ENCODE assay signal across 29 mouse cellular contexts in genomic region chr19:3539456-3539855, GRCm38 (mm10). TPM values are rescaled to one million over a fixed set of nuclear protein-coding genes. Genes with fewer than 3 reads are reported as not detected.
DNase-seq lines count a peak whose midpoint lies in the region; ATAC-seq and TF ChIP-seq lines count a peak whose summit lies in the region.
"Had no signal": no experiment of that assay in that cellular context is flagged by ENCODE, and none has a peak within 500 bp of the region (broad histone marks: within the 10 kb centered on the region; RNA-seq: fewer than 3 reads in every experiment).

No protein-coding gene starts in this region.

- no peaks in the 10 kb centered on the region for H3K27me3 ChIP-seq in kidney, adult 2 months (replicated peaks; ENCODE audit: control insufficient read depth, insufficient read depth, low read length)
- no peaks in the 10 kb centered on the region for H3K27me3 ChIP-seq in kidney, embryonic 15.5 days
- H3K27me3 ChIP-seq in megakaryocyte, embryonic 14.5 days (replicated peaks), result no peaks in the 10 kb centered on the region
- H3K27me3 ChIP-seq: CH12.LX; heart, embryonic 13.5 days; liver, embryonic 12.5 days; midbrain, embryonic 15.5 days; neural tube, embryonic 15.5 days had no signal

- no peak overlapping the region for H3K27ac ChIP-seq in kidney, adult 2 months (ENCODE audit: insufficient read depth, low read depth, low read length)
- H3K27ac ChIP-seq in kidney, embryonic 15.5 days, result no peak overlapping the region
- H3K27ac ChIP-seq: heart, adult 2 months; heart, embryonic 13.5 days; hindbrain, embryonic 14.5 days; liver, embryonic 12.5 days; macrophage; midbrain, embryonic 10.5 days; midbrain, embryonic 15.5 days; neural tube, embryonic 15.5 days had no signal

- no peak overlapping the region for H3K4me2 ChIP-seq in kidney, embryonic 15.5 days
- H3K4me2 ChIP-seq: heart, embryonic 13.5 days; hindbrain, embryonic 14.5 days; liver, embryonic 12.5 days; midbrain, embryonic 15.5 days; neural tube, embryonic 15.5 days had no signal

- TF ChIP-seq POLR2A in kidney, adult 2 months (IDR thresholded peaks at IDR 0.05; ENCODE audit: low read depth, low read length), result no peak

- no peaks in the 10 kb centered on the region for H3K9me3 ChIP-seq in kidney, embryonic 15.5 days (replicated peaks)
- no peaks in the 10 kb centered on the region for H3K9me3 ChIP-seq in megakaryocyte, embryonic 14.5 days
- H3K9me3 ChIP-seq: heart, embryonic 13.5 days; liver, embryonic 12.5 days; midbrain, embryonic 10.5 days; midbrain, embryonic 15.5 days; neural tube, embryonic 15.5 days had no signal

- peak; percentile 88 for DNase-seq in kidney, adult 2 months
- peak; percentile 61 for DNase-seq in kidney, postnatal 14 days
- DNase-seq in left cerebral cortex, postnatal 25 days (ENCODE audit: low spot score in 2 of 2), result no peak
- DNase-seq in thymus, postnatal 4 days, result no peak
- DNase-seq: adrenal gland, postnatal 10 days; cerebellum, adult 8-10 months; cerebellum, postnatal 25 days; gastrocnemius, postnatal 25 days; heart, adult 2 months; heart, postnatal 10 days; layer of hippocampus, adult 9-11 months; lung, adult 18-20 months; lung, postnatal 10 days; right cerebral cortex, postnatal 25 days; spleen, adult 18-20 months; thymus, postnatal 25 days had no signal

- intact Hi-C loops in left cerebral cortex, postnatal 25 days (cut with DNase I), result no loop called here

- no peak overlapping the region for H3K4me3 ChIP-seq in kidney, adult 2 months (ENCODE audit: insufficient read depth, low read depth, low read length)
- no peak overlapping the region for H3K4me3 ChIP-seq in kidney, embryonic 15.5 days (replicated peaks)
- peak overlapping the region; percentile 30 for H3K4me3 ChIP-seq in megakaryocyte, embryonic 14.5 days (replicated peaks)
- H3K4me3 ChIP-seq: heart, adult 2 months; heart, embryonic 13.5 days; liver, embryonic 12.5 days; midbrain, embryonic 10.5 days; midbrain, embryonic 15.5 days; neural tube, embryonic 15.5 days had no signal

- peaks cover 2% of the 10 kb centered on the region; the same call in 1 of the 2 replicates for H3K36me3 ChIP-seq in kidney, adult 2 months (ENCODE audit: control insufficient read depth, insufficient read depth, low read length)
- peaks cover 37% of the 10 kb centered on the region for H3K36me3 ChIP-seq in kidney, embryonic 15.5 days
- H3K36me3 ChIP-seq in megakaryocyte, embryonic 14.5 days (replicated peaks; ENCODE audit: low read length), result peaks cover 79% of the 10 kb centered on the region
- H3K36me3 ChIP-seq: midbrain, embryonic 15.5 days had no signal

- no peak for ATAC-seq in kidney, embryonic 15.5 days (replicated peaks; ENCODE audit: low FRiP score)
- ATAC-seq in megakaryocyte, adult 5-6 weeks (ENCODE audit: poor library complexity, severe bottlenecking), result no peak
- ATAC-seq: activated CD4-positive, CD25-positive, alpha-beta regulatory T cell, adult 4 months; forebrain, embryonic 14.5 days; liver, embryonic 12.5 days; midbrain, embryonic 15.5 days had no signal

- 45% methylated on average over 5 of the region's 5 CpGs for WGBS in kidney, adult 2 months
- 88% methylated on average over 5 of the region's 5 CpGs for WGBS in kidney, embryonic 15.5 days

- peaks cover 18% of the 10 kb centered on the region for H3K4me1 ChIP-seq in kidney, adult 2 months (ENCODE audit: control insufficient read depth, insufficient read depth, low read length)
- H3K4me1 ChIP-seq in kidney, embryonic 15.5 days, result no peaks in the 10 kb centered on the region
- peaks cover 94% of the 10 kb centered on the region for H3K4me1 ChIP-seq in megakaryocyte, embryonic 14.5 days
- H3K4me1 ChIP-seq: midbrain, embryonic 10.5 days had no signal

- no peak for TF ChIP-seq CTCF in kidney, adult 2 months (conservative IDR thresholded peaks at IDR 0.05; ENCODE audit: insufficient read depth, insufficient read length, low read depth, low read length)

- no peak overlapping the region for H3K9ac ChIP-seq in kidney, embryonic 15.5 days
- H3K9ac ChIP-seq: heart, embryonic 13.5 days; hindbrain, embryonic 14.5 days; liver, embryonic 12.5 days; midbrain, embryonic 15.5 days; neural tube, embryonic 15.5 days had no signal

RNA-seq across cellular contexts. Expression of gene Ppp6r3, which starts 36.1 kb away (rescaled TPM):
- 52.5 and 58.5 TPM in 2 replicates for polyA plus RNA-seq in kidney, adult 2 months (2012; rRNA removed)
- polyA plus RNA-seq in kidney, embryonic 15.5 days (2015; fragmentation: Nextera tagmentation; extraction: Ambion mirVana), result 62.1 and 66.9 TPM in 2 replicates
- 17.5 and 45.1 TPM in 2 replicates for polyA plus RNA-seq in megakaryocyte, embryonic 14.5 days (2012; ENCODE audit: insufficient read depth, low replicate concordance)
- 77.7 and 92.8 TPM in 2 replicates for total RNA-seq in megakaryocyte, adult 5-6 weeks (2015)
- total RNA-seq in megakaryocyte, adult 5-6 weeks (2017), result 87.2 and 94.5 TPM in 2 replicates
- total RNA-seq in left cerebral cortex, postnatal 25 days (2021), result 10 to 100 TPM; 79.2 to 80.9 TPM

Comparison
In these comparisons a context has a peak if more than half of its experiments do, and no peak if none do; other contexts are left out.
1. DNase-seq: peak in kidney, adult 2 months (single experiment) and kidney, postnatal 14 days (single experiment); none in left cerebral cortex, postnatal 25 days (0 of 2) and thymus, postnatal 4 days (single experiment).